Mouse (Mus musculus) CH12.LX (cell line): Measurements from ENCODE around the gene Fosb. TPM values are rescaled to one million over a fixed set of nuclear protein-coding genes. Genes with fewer than 3 reads are reported as not detected.

Experiments
- DNase-seq: peaks from one replicate; pipeline ENCODE4 v3.0.0-alpha.2; 2013; ENCODE audit errors: extremely low read depth
- H3K27ac ChIP-seq: 2 replicates; pipeline ENCODE4 v1.5.1; 2012; ENCODE audit warnings: low read depth, mild to moderate bottlenecking, control low read depth, moderate library complexity; ENCODE audit not compliant: insufficient read depth
- H3K27me3 ChIP-seq: replicated peaks from 2 replicates; pipeline ENCODE3; 2012; ENCODE audit warnings: inconsistent platforms
- H3K36me3 ChIP-seq, 2 experiments: replicated peaks in 1 of 2; 2 replicates each; pipeline versions ENCODE3 to v1.6.1; 2012; ENCODE audit warnings: inconsistent platforms in 1 of 2, low read length in 1 of 2, mild to moderate bottlenecking in 1 of 2, mixed read lengths in 1 of 2, moderate library complexity in 1 of 2; ENCODE audit not compliant: control insufficient read depth in 1 of 2, insufficient read depth in 1 of 2
- H3K4me1 ChIP-seq, 2 experiments: 2 replicates each; pipeline ENCODE4 v1.6.1; 2012; ENCODE audit warnings: inconsistent platforms in 1 of 2, moderate library complexity in 1 of 2; ENCODE audit not compliant: insufficient read depth in 2 of 2, control insufficient read depth in 1 of 2
- H3K4me2 ChIP-seq: 2 replicates; pipeline ENCODE4 v1.6.1; 2012; ENCODE audit warnings: low read depth, mild to moderate bottlenecking, control low read depth; ENCODE audit not compliant: poor library complexity, insufficient read depth, severe bottlenecking
- H3K4me3 ChIP-seq, 3 experiments: fragments of 150-350 bp in 1 of 3; sonication (generic) in 1 of 3; replicated peaks in 1 of 3; 2 replicates each; pipeline versions ENCODE3 to v1.5.1; 2011 to 2012; ENCODE audit warnings: low read depth in 2 of 3, low read length in 2 of 3, mild to moderate bottlenecking in 2 of 3, moderate library complexity in 2 of 3, control low read depth in 1 of 3, improper control_type of control experiment in 1 of 3, inconsistent platforms in 1 of 3, mixed read lengths in 1 of 3; ENCODE audit not compliant: poor library complexity in 1 of 3
- H3K79me2 ChIP-seq: replicated peaks from 2 replicates; pipeline ENCODE4 v1.6.1; 2012; ENCODE audit warnings: mild to moderate bottlenecking, moderate library complexity; ENCODE audit not compliant: control insufficient read depth, poor library complexity, insufficient read depth, severe bottlenecking; ENCODE audit errors: extremely low read depth
- H3K9ac ChIP-seq: 2 replicates; pipeline ENCODE4 v1.6.1; 2012; ENCODE audit warnings: low read depth, mild to moderate bottlenecking, control low read depth, moderate library complexity; ENCODE audit not compliant: insufficient read depth
- H3K9me3 ChIP-seq: replicated peaks from 2 replicates; pipeline ENCODE3; 2012; ENCODE audit warnings: low read length, inconsistent platforms, mixed read lengths
- BHLHE40 ChIP-seq: IDR thresholded peaks from 2 replicates; pipeline ENCODE4 v1.6.1; 2011; ENCODE audit warnings: mild to moderate bottlenecking, low read depth, low read length, improper control_type of control experiment
- CHD1 ChIP-seq: IDR thresholded peaks from 2 replicates; pipeline ENCODE4 v1.6.1; 2012; ENCODE audit warnings: low read depth, low read length, improper control_type of control experiment, inconsistent platforms
- E2F4 ChIP-seq: IDR thresholded peaks from 2 replicates; pipeline ENCODE4 v1.6.1; 2011; ENCODE audit warnings: low read depth, low read length, improper control_type of control experiment; ENCODE audit not compliant: insufficient replicate concordance
- ELF1 ChIP-seq: IDR thresholded peaks from 2 replicates; pipeline ENCODE4 v1.6.1; 2014; ENCODE audit warnings: low read depth, mild to moderate bottlenecking, inconsistent platforms, low read length, improper control_type of control experiment
- EP300 ChIP-seq: IDR thresholded peaks from 2 replicates; pipeline ENCODE4 v1.6.1; 2011; ENCODE audit warnings: low read length, improper control_type of control experiment
- ETS1 ChIP-seq: conservative IDR thresholded peaks from 2 replicates; pipeline ENCODE4 v1.6.1; 2012; ENCODE audit warnings: low read depth, mild to moderate bottlenecking, inconsistent platforms, low read length, improper control_type of control experiment, moderate library complexity
- GABPA ChIP-seq: IDR thresholded peaks from 2 replicates; pipeline ENCODE4 v1.6.1; 2012; ENCODE audit warnings: low read depth, low read length, improper control_type of control experiment, inconsistent platforms; ENCODE audit not compliant: insufficient replicate concordance
- IRF4 ChIP-seq: IDR thresholded peaks from 2 replicates; pipeline ENCODE4 v1.6.1; 2014; ENCODE audit warnings: low read depth, mild to moderate bottlenecking, inconsistent platforms, low read length, improper control_type of control experiment
- JUN ChIP-seq: IDR thresholded peaks from 2 replicates; pipeline ENCODE4 v1.6.1; 2011; ENCODE audit warnings: low read depth, mild to moderate bottlenecking, low read length, improper control_type of control experiment, moderate library complexity; ENCODE audit not compliant: insufficient read depth
- KAT2A ChIP-seq: IDR thresholded peaks from 2 replicates; pipeline ENCODE4 v1.6.1; 2012; ENCODE audit warnings: low read length, improper control_type of control experiment, inconsistent platforms; ENCODE audit not compliant: insufficient replicate concordance
- MEF2A ChIP-seq: IDR thresholded peaks from 2 replicates; pipeline ENCODE4 v1.6.1; 2014; ENCODE audit warnings: low read depth, mild to moderate bottlenecking, inconsistent platforms, low read length, improper control_type of control experiment, borderline replicate concordance
- MXI1 ChIP-seq: IDR thresholded peaks from 2 replicates; pipeline ENCODE4 v1.6.1; 2011; ENCODE audit warnings: mild to moderate bottlenecking, low read depth, low read length, improper control_type of control experiment
- NELFE ChIP-seq: IDR thresholded peaks from 2 replicates; pipeline ENCODE4 v1.6.1; 2011; ENCODE audit warnings: low read depth, low read length, improper control_type of control experiment
- PAX5 ChIP-seq: IDR thresholded peaks from 2 replicates; pipeline ENCODE4 v1.6.1; 2012; ENCODE audit warnings: low read length, inconsistent platforms, mixed read lengths
- POLR2A ChIP-seq: IDR thresholded peaks from 2 replicates; pipeline ENCODE4 v1.6.1; 2011; ENCODE audit warnings: low read depth, mild to moderate bottlenecking, improper control_type of control experiment, low read length
- POLR2AphosphoS2 ChIP-seq: IDR thresholded peaks from 2 replicates; pipeline ENCODE4 v1.6.1; 2011; ENCODE audit warnings: low read depth, low read length, improper control_type of control experiment
- RAD21 ChIP-seq: IDR thresholded peaks from 2 replicates; pipeline ENCODE4 v1.6.1; 2011; ENCODE audit warnings: low read depth, mild to moderate bottlenecking, low read length, improper control_type of control experiment, moderate library complexity
- RCOR1 ChIP-seq: conservative IDR thresholded peaks from 2 replicates; pipeline ENCODE4 v1.6.1; 2012; ENCODE audit warnings: low read depth, mild to moderate bottlenecking, inconsistent platforms, low read length, improper control_type of control experiment
- SIN3A ChIP-seq: IDR thresholded peaks from 2 replicates; pipeline ENCODE4 v1.6.1; 2012; ENCODE audit warnings: low read length, improper control_type of control experiment, inconsistent platforms
- SMC3 ChIP-seq: IDR thresholded peaks from 2 replicates; pipeline ENCODE4 v1.6.1; 2011; ENCODE audit warnings: low read depth, low read length, improper control_type of control experiment
- USF1 ChIP-seq: IDR thresholded peaks from 2 replicates; pipeline ENCODE4 v1.6.1; 2014; ENCODE audit warnings: low read depth, mild to moderate bottlenecking, inconsistent platforms, low read length, improper control_type of control experiment
- ZC3H11A ChIP-seq: IDR thresholded peaks from 2 replicates; pipeline ENCODE4 v1.6.1; 2012; ENCODE audit warnings: low read depth, mild to moderate bottlenecking, inconsistent platforms, low read length, improper control_type of control experiment
- ZNF384 ChIP-seq: IDR thresholded peaks from 2 replicates; pipeline ENCODE4 v1.6.1; 2012; ENCODE audit warnings: low read depth, low read length, improper control_type of control experiment, inconsistent platforms
- dilution Hi-C: fragments of 300-500 bp; cut with MboI; formaldehyde crosslinking; loops from 2 replicates; pipeline ENCODE4 v1.14.3; 2020; ENCODE audit warnings: low sequenced_read_pairs; ENCODE audit not compliant: extremely low pct_unique_long_range_greater_than_20kb, extremely low pct_ligation_motif_present
- in situ Hi-C: fragments of 300-500 bp; cut with MboI; formaldehyde crosslinking; loops from 3 replicates; pipeline ENCODE4 v1.14.3; 2019; ENCODE audit warnings: low sequenced_read_pairs, low pct_ligation_motif_present, low pct_unique_long_range_greater_than_20kb, mixed read lengths
- polyA plus RNA-seq: library from polyadenylated mRNA; unstranded; fragments of >175 nt; gene quantifications from 2 replicates; pipeline ENCODE4 v1.2.1, GENCODE M21; 2012; ENCODE audit warnings: low read depth; ENCODE audit not compliant: insufficient read length
- total RNA-seq, 2 experiments: library from RNA; depleted of rRNA; stranded (reverse); fragments of 300-350 nt in 1 of 2; fragments of >200 nt in 1 of 2; gene quantifications; 2 replicates each; pipeline ENCODE4 v1.2.3; 2012 to 2014

Fosb gene
- total and polyA plus RNA-seq, 3 experiments, result 0.08 to 0.56 TPM; not detected in 1

- Histone ChIP-seq H3K9me3 (no peaks in the 10 kb centered on the region), H3K36me3 (peaks cover 55 to 84% of the 10 kb centered on the region in 2 experiments), H3K4me3 (no peak overlapping the region), H3K27ac (no peak overlapping the region), H3K27me3 (no peaks in the 10 kb centered on the region), H3K4me2 (no peak overlapping the region), H3K9ac (no peak overlapping the region), H3K4me1 (peaks cover 2 to 24% of the 10 kb centered on the region in 2 experiments; a peak in 3 of 4 replicates), H3K79me2 (no peaks in the 10 kb centered on the region)
- dilution Hi-C loops, result no loop called here
- no peak for DNase-seq
- in situ Hi-C loops, result no loop called here
- no peak for TF ChIP-seq SIN3A
- no peak for TF ChIP-seq BHLHE40
- TF ChIP-seq NELFE, result no peak
- TF ChIP-seq ZNF384, result no peak
- no peak for TF ChIP-seq PAX5
- TF ChIP-seq MEF2A, result no peak
- TF ChIP-seq SMC3, result no peak
- TF ChIP-seq POLR2A, result no peak
- no peak for TF ChIP-seq EP300
- no peak for TF ChIP-seq GABPA
- TF ChIP-seq ZC3H11A, result no peak
- no peak for TF ChIP-seq USF1
- TF ChIP-seq IRF4, result no peak
- TF ChIP-seq POLR2AphosphoS2, result no peak
- TF ChIP-seq MXI1, result no peak
- no peak for TF ChIP-seq KAT2A
- no peak for TF ChIP-seq JUN
Measured at GRCm38 (mm10) chr7:19256567-19256966, 53.3 kb downstream of the Fosb start.

- Histone ChIP-seq H3K4me2 (no peak overlapping the region), H3K79me2 (no peaks in the 10 kb centered on the region), H3K36me3 (peaks cover 46 to 79% of the 10 kb centered on the region in 2 experiments), H3K4me3 (no peak overlapping the region), H3K9ac (no peak overlapping the region)
- dilution Hi-C loops (no loop called here), in situ Hi-C loops (no loop called here)
- no peak for DNase-seq
- TF ChIP-seq RCOR1 (no peak), KAT2A (no peak), USF1 (no peak), POLR2A (no peak), ELF1 (no peak), RAD21 (no peak), NELFE (no peak), MEF2A (no peak), SIN3A (no peak), CHD1 (no peak), GABPA (no peak), ETS1 (no peak), ZNF384 (no peak), E2F4 (no peak), SMC3 (no peak)
- TF ChIP-seq, all 38 proteins: peak for 0
- Histone ChIP-seq H3K4me1 (peaks cover 2 to 24% of the 10 kb centered on the region in 2 experiments; a peak in 3 of 4 replicates), H3K27ac (no peak overlapping the region), H3K27me3 (no peaks in the 10 kb centered on the region), H3K9me3 (no peaks in the 10 kb centered on the region)
Measured at GRCm38 (mm10) chr7:19255395-19255794, 54.5 kb downstream of the Fosb start.
